Mouse (Mus musculus): ENCODE results near the gene Daam1. TPM values are rescaled to one million over a fixed set of nuclear protein-coding genes. Genes with fewer than 3 reads are reported as not detected.

The Daam1 gene
- polyA plus RNA-seq, 1 experiment from 2014 or later, result 10.0 TPM

DNA sequence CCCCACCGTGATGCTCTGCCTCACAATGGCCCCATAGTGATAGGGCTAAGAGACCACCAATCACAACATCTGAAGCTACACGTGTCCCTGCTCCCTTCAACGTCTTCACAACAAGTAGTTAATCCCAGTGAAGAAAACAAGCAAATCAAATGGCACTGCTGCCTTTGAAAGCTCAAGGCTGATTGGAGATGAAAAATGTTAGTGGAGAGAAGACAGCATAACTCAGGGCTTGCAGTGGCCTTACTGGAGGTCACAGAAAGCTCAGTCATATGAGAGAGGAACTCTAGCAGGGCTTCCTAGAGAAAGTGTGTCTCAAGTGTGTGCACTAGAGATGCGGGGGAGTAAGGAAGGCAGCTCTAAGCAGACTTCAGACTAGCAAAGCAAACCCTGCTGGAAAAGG, 131.7 kb downstream of the Daam1 start:
- Histone ChIP-seq H3K36me3 (no peaks in the 10 kb centered on the region), H3K4me2 (no peak overlapping the region), H3K27me3 (replicated peaks) (no peaks in the 10 kb centered on the region), H3K4me1 (no peaks in the 10 kb centered on the region), H3K4me3 (replicated peaks) (no peak overlapping the region), H3K9me3 (no peaks in the 10 kb centered on the region), H3K9ac (no peak overlapping the region), H3K27ac (no peak overlapping the region)
- no peak for ATAC-seq (ENCODE audit: insufficient read depth, low FRiP score, low read depth)
- WGBS, result 68% methylated on average over 4 of the region's 4 CpGs

- Histone ChIP-seq H3K9me3 (no peaks in the 10 kb centered on the region), H3K4me3 (replicated peaks) (no peak overlapping the region), H3K4me2 (no peak overlapping the region), H3K27ac (no peak overlapping the region), H3K4me1 (peaks cover 15% of the 10 kb centered on the region), H3K36me3 (peaks cover 5% of the 10 kb centered on the region), H3K27me3 (replicated peaks) (no peaks in the 10 kb centered on the region), H3K9ac (no peak overlapping the region)
- no peak for ATAC-seq (ENCODE audit: insufficient read depth, low FRiP score, low read depth)
- 68% methylated on average over 4 of the region's 4 CpGs for WGBS
Measured at GRCm38 (mm10) chr12:71968592-71968991, 137.7 kb downstream of the Daam1 start.

DNA sequence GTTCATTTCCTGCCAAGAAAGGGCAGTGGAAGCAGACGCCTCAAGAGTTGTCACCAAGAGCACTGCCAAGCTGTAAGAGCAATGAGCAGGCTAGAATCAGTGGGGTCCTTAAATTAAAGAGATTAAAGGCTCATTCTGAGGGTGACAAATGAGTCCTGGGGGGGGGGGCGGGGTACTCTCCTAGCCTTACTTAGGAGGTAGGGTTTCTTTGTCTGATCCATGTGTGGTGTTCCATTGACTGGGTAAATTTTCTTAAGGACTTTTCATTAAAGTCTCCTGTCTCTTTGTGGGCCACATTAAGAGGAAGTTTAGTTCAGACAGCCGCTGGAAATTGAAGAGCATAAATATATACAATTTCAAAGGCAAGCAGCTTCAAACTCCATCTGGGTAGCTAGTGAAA, 138.1 kb downstream of the Daam1 start:
- H3K9ac ChIP-seq, result no peak overlapping the region
- 47% methylated on average over 3 of the region's 3 CpGs for WGBS
- no peak overlapping the region for H3K4me2 ChIP-seq
- H3K27ac ChIP-seq, result no peak overlapping the region
- H3K4me3 ChIP-seq (replicated peaks), result no peak overlapping the region
- peaks cover 15% of the 10 kb centered on the region for H3K4me1 ChIP-seq
- peaks cover 5% of the 10 kb centered on the region for H3K36me3 ChIP-seq
- no peaks in the 10 kb centered on the region for H3K27me3 ChIP-seq (replicated peaks)
- H3K9me3 ChIP-seq, result no peaks in the 10 kb centered on the region
- no peak for ATAC-seq (ENCODE audit: insufficient read depth, low FRiP score, low read depth)

- WGBS, result 83% methylated on average over 9 of the region's 9 CpGs
- Histone ChIP-seq H3K27ac (no peak overlapping the region), H3K36me3 (peaks cover 5% of the 10 kb centered on the region), H3K27me3 (replicated peaks) (no peaks in the 10 kb centered on the region), H3K4me3 (replicated peaks) (no peak overlapping the region), H3K9me3 (no peaks in the 10 kb centered on the region), H3K9ac (no peak overlapping the region), H3K4me2 (no peak overlapping the region), H3K4me1 (peaks cover 15% of the 10 kb centered on the region)
- no peak for ATAC-seq (ENCODE audit: insufficient read depth, low FRiP score, low read depth)
Measured at GRCm38 (mm10) chr12:71969439-71969838, 138.6 kb downstream of the Daam1 start.

DNA sequence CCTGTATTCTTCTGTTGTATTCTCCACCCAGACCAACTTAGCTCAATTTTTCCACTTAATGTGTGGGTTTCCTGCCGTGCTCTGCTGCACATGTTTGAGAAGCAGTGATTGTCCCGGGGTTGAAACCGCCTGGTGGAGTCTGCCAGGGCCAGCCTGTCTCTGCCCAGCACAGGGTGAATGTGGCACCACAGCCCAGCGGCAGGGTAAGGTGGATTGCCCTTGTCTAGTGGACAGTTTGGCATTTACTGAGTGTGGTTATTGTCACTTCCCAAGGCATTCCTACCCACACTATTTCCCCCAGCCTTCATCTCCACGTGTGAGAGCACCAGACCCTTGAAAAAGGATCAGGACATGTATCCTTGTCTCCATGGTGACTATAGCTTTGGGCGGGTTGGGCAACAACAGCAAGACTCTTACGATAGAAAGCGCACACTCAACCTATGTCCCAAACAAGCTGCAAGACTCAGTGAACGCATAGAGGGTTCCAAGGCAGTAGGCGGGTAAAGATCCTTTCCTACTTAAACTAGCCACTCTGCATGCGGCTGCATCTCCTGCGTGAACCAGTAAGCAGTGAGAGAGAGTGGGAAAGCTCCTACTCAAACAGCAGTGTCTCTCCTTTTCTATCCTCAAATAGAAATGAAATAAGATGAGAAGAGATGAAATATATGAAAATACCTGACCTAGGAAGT, 139.2 kb downstream of the Daam1 start:
- no peak overlapping the region for H3K9ac ChIP-seq
- H3K9me3 ChIP-seq, result no peaks in the 10 kb centered on the region
- H3K4me3 ChIP-seq (replicated peaks), result no peak overlapping the region
- H3K27me3 ChIP-seq (replicated peaks), result no peaks in the 10 kb centered on the region
- no peak for ATAC-seq (ENCODE audit: insufficient read depth, low FRiP score, low read depth)
- peaks cover 15% of the 10 kb centered on the region for H3K4me1 ChIP-seq
- peaks cover 5% of the 10 kb centered on the region for H3K36me3 ChIP-seq
- 76% methylated on average over 12 of the region's 12 CpGs for WGBS
- H3K27ac ChIP-seq, result peak overlapping the region; percentile 61; the same call in 1 of the 2 replicates
- no peak overlapping the region for H3K4me2 ChIP-seq

GRCm38 (mm10) chr12:71970791-71971654, 140.1 kb downstream of the Daam1 start:
- 53% methylated on average over 9 of the region's 9 CpGs for WGBS
- H3K27ac ChIP-seq, result peak overlapping the region; percentile 61
- H3K36me3 ChIP-seq, result peaks cover 12% of the 10 kb centered on the region
- H3K27me3 ChIP-seq (replicated peaks), result no peaks in the 10 kb centered on the region
- peaks cover 15% of the 10 kb centered on the region for H3K4me1 ChIP-seq
- H3K9ac ChIP-seq, result no peak overlapping the region
- ATAC-seq (ENCODE audit: insufficient read depth, low FRiP score, low read depth), result no peak
- H3K4me3 ChIP-seq (replicated peaks), result no peak overlapping the region
- no peak overlapping the region for H3K4me2 ChIP-seq
- no peaks in the 10 kb centered on the region for H3K9me3 ChIP-seq

GRCm38 (mm10) chr12:71972126-71972525, 141.2 kb downstream of the Daam1 start:
- H3K4me1 ChIP-seq, result peaks cover 15% of the 10 kb centered on the region
- H3K4me3 ChIP-seq (replicated peaks), result no peak overlapping the region
- no peak overlapping the region for H3K9ac ChIP-seq
- H3K4me2 ChIP-seq, result no peak overlapping the region
- H3K27ac ChIP-seq, result peak overlapping the region; percentile 14; the same call in 1 of the 2 replicates
- 68% methylated on average over 5 of the region's 5 CpGs for WGBS
- ATAC-seq (ENCODE audit: insufficient read depth, low FRiP score, low read depth), result no peak
- H3K27me3 ChIP-seq (replicated peaks), result no peaks in the 10 kb centered on the region
- peaks cover 16% of the 10 kb centered on the region for H3K36me3 ChIP-seq
- no peaks in the 10 kb centered on the region for H3K9me3 ChIP-seq

- 62% methylated on average over 12 of the region's 12 CpGs for WGBS
- Histone ChIP-seq H3K9ac (no peak overlapping the region), H3K4me3 (replicated peaks) (no peak overlapping the region), H3K9me3 (no peaks in the 10 kb centered on the region), H3K27ac (peak overlapping the region; percentile 41; the same call in 1 of the 2 replicates), H3K4me2 (no peak overlapping the region), H3K4me1 (peaks cover 15% of the 10 kb centered on the region), H3K36me3 (peaks cover 18% of the 10 kb centered on the region), H3K27me3 (replicated peaks) (no peaks in the 10 kb centered on the region)
- ATAC-seq (ENCODE audit: insufficient read depth, low FRiP score, low read depth), result peak; percentile 36; the same call in 1 of the 2 replicates
Measured at GRCm38 (mm10) chr12:71972619-71973266, 141.9 kb downstream of the Daam1 start.

- no peaks in the 10 kb centered on the region for H3K9me3 ChIP-seq
- no peak overlapping the region for H3K9ac ChIP-seq
- no peaks in the 10 kb centered on the region for H3K27me3 ChIP-seq (replicated peaks)
- H3K4me2 ChIP-seq, result no peak overlapping the region
- peaks cover 22% of the 10 kb centered on the region for H3K36me3 ChIP-seq
- H3K27ac ChIP-seq, result no peak overlapping the region
- H3K4me3 ChIP-seq (replicated peaks), result no peak overlapping the region
- peaks cover 15% of the 10 kb centered on the region for H3K4me1 ChIP-seq
- ATAC-seq (ENCODE audit: insufficient read depth, low FRiP score, low read depth), result no peak
- WGBS, result 69% methylated on average over 9 of the region's 9 CpGs
Measured at GRCm38 (mm10) chr12:71973577-71973976, 142.7 kb downstream of the Daam1 start.

GRCm38 (mm10) chr12:71975626-71976025, 144.7 kb downstream of the Daam1 start:
- Histone ChIP-seq H3K4me1 (peaks cover 8% of the 10 kb centered on the region), H3K27me3 (replicated peaks) (no peaks in the 10 kb centered on the region), H3K4me2 (no peak overlapping the region), H3K36me3 (peaks cover 27% of the 10 kb centered on the region), H3K9ac (no peak overlapping the region), H3K4me3 (replicated peaks) (no peak overlapping the region), H3K27ac (no peak overlapping the region), H3K9me3 (no peaks in the 10 kb centered on the region)
- WGBS, result 60% methylated on average over 1 of the region's 1 CpGs
- no peak for ATAC-seq (ENCODE audit: insufficient read depth, low FRiP score, low read depth)

DNA sequence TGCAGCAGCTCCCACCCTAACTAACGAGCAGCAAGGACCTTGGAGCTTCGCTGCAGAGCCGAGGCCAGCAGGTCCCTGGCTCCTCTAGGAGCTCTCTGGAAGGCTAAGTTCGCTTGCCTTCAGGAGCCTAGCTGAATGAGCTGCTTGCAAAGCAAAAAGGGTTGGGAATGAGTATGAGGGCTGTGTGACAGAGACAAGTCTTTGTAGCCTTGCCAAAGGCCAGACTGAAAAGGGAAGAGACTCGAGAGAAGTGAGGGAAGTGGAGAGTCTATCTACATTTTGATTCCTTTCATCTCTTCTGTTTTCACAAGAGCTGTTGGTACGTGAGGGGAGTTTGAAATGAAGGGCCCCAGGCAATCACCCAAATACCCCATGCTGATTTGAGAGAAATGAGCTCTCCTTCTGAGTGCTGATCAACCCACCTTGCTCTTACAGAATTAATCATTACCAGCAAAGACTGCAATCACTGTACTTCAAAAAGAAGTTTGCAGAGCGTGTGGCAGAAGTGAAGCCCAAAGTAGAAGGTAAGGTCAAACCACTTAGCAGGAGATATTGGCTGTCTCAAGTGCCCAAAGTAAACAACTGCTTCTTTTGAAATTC, 145.6 kb downstream of the Daam1 start:
- H3K36me3 ChIP-seq, result peaks cover 30% of the 10 kb centered on the region
- WGBS, result 62% methylated on average over 7 of the region's 7 CpGs
- H3K4me2 ChIP-seq, result no peak overlapping the region
- H3K4me1 ChIP-seq, result peaks cover 8% of the 10 kb centered on the region
- H3K9me3 ChIP-seq, result no peaks in the 10 kb centered on the region
- no peaks in the 10 kb centered on the region for H3K27me3 ChIP-seq (replicated peaks)
- ATAC-seq (ENCODE audit: insufficient read depth, low FRiP score, low read depth), result no peak
- H3K9ac ChIP-seq, result no peak overlapping the region
- no peak overlapping the region for H3K4me3 ChIP-seq (replicated peaks)
- H3K27ac ChIP-seq, result no peak overlapping the region

Data from stomach, embryonic 15.5 days (tissue).